Comparison of ENCODE assay signal across 8 mouse cellular contexts in the genomic region with DNA sequence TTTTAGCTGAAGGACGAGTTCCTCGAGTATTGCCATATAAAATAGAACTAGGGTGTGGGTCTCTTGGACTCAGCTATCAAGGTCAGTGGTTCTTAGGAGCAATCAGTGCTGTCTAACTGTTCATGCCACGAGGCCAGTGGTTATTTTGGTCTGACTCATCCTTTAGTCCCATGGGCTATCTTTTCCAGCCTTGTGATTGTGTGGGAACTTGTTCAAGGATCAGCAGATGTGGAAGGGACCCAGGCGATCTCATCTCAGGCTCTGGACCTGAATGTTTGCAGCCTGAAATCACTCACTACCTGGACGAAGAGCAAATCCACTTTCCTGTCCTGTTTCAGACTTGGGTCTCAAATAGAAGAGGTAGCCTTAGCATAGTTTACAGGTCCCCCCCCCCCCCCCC. TPM values are rescaled to one million over a fixed set of nuclear protein-coding genes. Genes with fewer than 3 reads are reported as not detected.
DNase-seq lines count a peak whose midpoint lies in the region; ATAC-seq and TF ChIP-seq lines count a peak whose summit lies in the region.

No protein-coding gene starts in this region.

- CTCF ChIA-PET in Patski (lab: Charles Lee): interaction anchor here (0.9 to 6.5 kb wide), 7 partner anchors 13 to 95 kb away, joined by 3 to 35 read pairs (median 5); partner anchors contain the start of genes Iqgap3 and Mef2d

- H3K4me1 ChIP-seq in liver, embryonic 12.5 days: peaks cover 11% of the 10 kb centered on the region

- intact Hi-C loops in left cerebral cortex, postnatal 36 days (cut with DNase I): loop anchor here (5.0 kb wide), 1 partner anchor 35 kb away; the partner anchor contains the start of gene Mef2d

- POLR2A ChIA-PET in Patski (lab: Charles Lee): interaction anchor here (0.6 to 4.9 kb wide), 7 partner anchors 22 to 460 kb away, joined by 3 to 20 read pairs (median 3); partner anchors contain the start of genes Mef2d, Smg5 and Tmem79

- ATAC-seq in Patski: peak; percentile 5
- ATAC-seq in liver, embryonic 12.5 days: no peak

- no peaks in the 10 kb centered on the region for H3K27me3 ChIP-seq in Patski
- H3K27me3 ChIP-seq in liver, embryonic 12.5 days (replicated peaks): peaks cover 4% of the 10 kb centered on the region; the same call in 1 of the 2 replicates

- no peak for TF ChIP-seq CTCF in layer of hippocampus, adult 2 months (conservative IDR thresholded peaks at IDR 0.05)
- TF ChIP-seq CTCF in Patski (IDR thresholded peaks at IDR 0.05): no peak

- H3K27ac ChIP-seq in layer of hippocampus, adult 2 months: peak overlapping the region; percentile 99
- H3K27ac ChIP-seq in liver, embryonic 12.5 days: peak overlapping the region; percentile 90

- in situ Hi-C loops in Patski (cut with MboI; ENCODE audit: low pct_unique_long_range_greater_than_20kb): no loop called here

- peak overlapping the region; percentile 75 for H3K4me3 ChIP-seq in layer of hippocampus, adult 2 months
- peak overlapping the region; percentile 70 for H3K4me3 ChIP-seq in liver, embryonic 12.5 days

- no peak for DNase-seq in layer of hippocampus, adult 2 months (ENCODE audit: low spot score in 2 of 2)
- DNase-seq in layer of hippocampus, adult 8-10 months (ENCODE audit: low spot score in 2 of 2): no peak
- peak; percentile 67 for DNase-seq in Patski (ENCODE audit: low read depth, low spot score)
- peak; percentile 29 for DNase-seq in gastrocnemius, postnatal 10 days
- no peak for DNase-seq in left cerebral cortex, postnatal 36 days (ENCODE audit: low spot score in 2 of 2)
- DNase-seq in right cerebral cortex, adult 18-20 months: no peak
- DNase-seq in right cerebral cortex, postnatal 10 days (ENCODE audit: low spot score in 2 of 2): no peak

- no peaks in the 10 kb centered on the region for H3K9me3 ChIP-seq in liver, embryonic 12.5 days (replicated peaks)

- WGBS in liver, embryonic 12.5 days (ENCODE audit: insufficient replicate concordance): 48% methylated on average over 5 of the region's 5 CpGs

- H3K36me3 ChIP-seq in liver, embryonic 12.5 days: peaks cover 27% of the 10 kb centered on the region

- H3K4me2 ChIP-seq in liver, embryonic 12.5 days: peak overlapping the region; percentile 81

- peak overlapping the region; percentile 76 for H3K9ac ChIP-seq in liver, embryonic 12.5 days

RNA-seq across cellular contexts. Expression of gene Mef2d, which starts 34.9 kb away (rescaled TPM):
- 100 to 1,000 TPM; 206 to 210 TPM for total RNA-seq in layer of hippocampus, adult 2 months (2021)
- 100 to 1,000 TPM; 189 to 206 (median 196) TPM for total RNA-seq in layer of hippocampus, adult 8-10 months (2022)
- polyA plus RNA-seq in Patski (2021): 62.7 TPM
- total RNA-seq in gastrocnemius, postnatal 10 days (2021): 100 to 1,000 TPM; 148 to 163 TPM
- 12.1 and 13.6 TPM in 2 replicates for polyA plus RNA-seq in liver, embryonic 12.5 days (2016; fragmentation: Nextera tagmentation; extraction: Ambion mirVana)
- 100 to 1,000 TPM; 203 to 231 TPM for total RNA-seq in left cerebral cortex, postnatal 36 days (2021)

Comparison
In these comparisons a context has a peak if more than half of its experiments do, and no peak if none do; other contexts are left out.
1. DNase-seq: peak in Patski (single experiment) and gastrocnemius, postnatal 10 days (single experiment); none in layer of hippocampus, adult 2 months (0 of 2), layer of hippocampus, adult 8-10 months (0 of 2), left cerebral cortex, postnatal 36 days (0 of 2), right cerebral cortex, adult 18-20 months (single experiment) and right cerebral cortex, postnatal 10 days (0 of 2).